Mouse (Mus musculus) liver, adult 2 months (tissue): Measurements from ENCODE around the gene Surf1.

ENCODE experiments used
- CTCF ChIP-seq: fragments of 200-500 bp; IDR thresholded peaks from 2 replicates; pipeline ENCODE4 v1.5.1; 2011; ENCODE audit warnings: low read depth, low read length, control low read depth
- POLR2A ChIP-seq: fragments of 200-500 bp; IDR thresholded peaks from 2 replicates; pipeline ENCODE4 v1.6.1; 2011; ENCODE audit warnings: low read length, control low read depth; ENCODE audit not compliant: insufficient read depth; ENCODE audit errors: extremely low read depth

- TF ChIP-seq POLR2A (no peak), CTCF (peak; percentile 40; the same call in 1 of the 2 replicates)
These were observed 44.4 kb upstream of the Surf1 start for GRCm38 (mm10) chr2:26960756-26961155.
